Mouse (Mus musculus) hindbrain, embryonic 16.5 days (tissue): ENCODE data around the gene Igsf10. TPM values are rescaled to one million over a fixed set of nuclear protein-coding genes. Genes with fewer than 3 reads are reported as not detected.

Source experiments
- ATAC-seq: fragments of 200-750 bp; cut with Nextera tagmentation; 2 replicates; pipeline ENCODE4 v1.8.0; 2017; ENCODE audit warnings: moderate TSS enrichment, moderate library complexity
- H3K27ac ChIP-seq: fragments of 300-500 bp; sonication (generic); 2 replicates; pipeline ENCODE4 v1.5.1; 2014; ENCODE audit warnings: low read depth, mild to moderate bottlenecking, control low read depth, low read length, moderate library complexity
- H3K27me3 ChIP-seq: fragments of 300-500 bp; sonication (generic); replicated peaks from 2 replicates; pipeline ENCODE4 v1.6.1; 2014; ENCODE audit warnings: low read length; ENCODE audit not compliant: control insufficient read depth, insufficient read depth
- H3K36me3 ChIP-seq: fragments of 300-500 bp; sonication (generic); 2 replicates; pipeline ENCODE4 v1.6.1; 2014; ENCODE audit warnings: mild to moderate bottlenecking, low read length, moderate library complexity, mixed read lengths; ENCODE audit not compliant: control insufficient read depth, insufficient read depth
- H3K4me1 ChIP-seq: fragments of 300-500 bp; sonication (generic); 2 replicates; pipeline ENCODE4 v1.6.1; 2014; ENCODE audit warnings: low read depth, low read length; ENCODE audit not compliant: control insufficient read depth, insufficient read depth
- H3K4me2 ChIP-seq: fragments of 300-500 bp; sonication (generic); 2 replicates; pipeline ENCODE4 v1.6.1; 2014; ENCODE audit warnings: mild to moderate bottlenecking, low read length, control low read depth, moderate library complexity
- H3K4me3 ChIP-seq: fragments of 300-500 bp; sonication (generic); 2 replicates; pipeline ENCODE4 v1.5.1; 2014; ENCODE audit warnings: mild to moderate bottlenecking, low read length, control low read depth, moderate library complexity
- H3K9ac ChIP-seq: fragments of 300-500 bp; sonication (generic); 2 replicates; pipeline ENCODE4 v1.6.1; 2014; ENCODE audit warnings: low read depth, mild to moderate bottlenecking, control low read depth, low read length, moderate library complexity
- H3K9me3 ChIP-seq: fragments of 300-500 bp; sonication (generic); 2 replicates; pipeline ENCODE4 v1.6.1; 2014; ENCODE audit warnings: mild to moderate bottlenecking, low read length, moderate library complexity; ENCODE audit not compliant: control insufficient read depth
- WGBS: fragments of 180-500 bp; shearing (Covaris S2); extraction: QIAGEN DNeasy Blood & Tissue Kit; methylation state at CpG from one replicate; pipeline ENCODE4 v1.1.7; 2014; 5-methylcytosine and 5-hydroxymethylcytosine counted together
- polyA plus RNA-seq: library from polyadenylated mRNA; unstranded; fragments of >200 nt; fragmentation: Nextera tagmentation; extraction: Ambion mirVana; gene quantifications from 2 replicates; pipeline ENCODE4 v1.2.1, GENCODE M21; 2015

Gene Igsf10
- polyA plus RNA-seq, 1 experiment from 2014 or later = 2.8 TPM

DNA sequence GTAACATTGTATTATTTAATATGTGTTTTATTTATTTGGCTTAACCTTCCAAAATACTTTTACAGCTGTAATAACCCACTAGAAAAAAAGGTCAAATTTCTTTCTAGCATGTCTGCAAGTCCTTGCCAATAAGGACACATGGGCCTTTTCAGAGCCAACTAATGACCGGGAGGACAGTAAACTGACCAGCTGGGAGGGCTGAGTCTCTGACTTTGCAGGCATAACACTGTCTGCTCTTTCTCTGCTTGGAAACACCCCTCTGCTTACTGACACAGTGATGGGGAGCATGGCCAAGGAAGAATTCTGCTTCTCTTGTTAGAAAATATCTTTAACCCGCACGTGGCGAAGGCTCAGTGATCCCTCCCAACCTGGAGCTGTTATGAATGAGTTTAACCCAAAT lies 1.2 kb downstream of the Igsf10 start:
- H3K4me1 ChIP-seq = peaks cover 6% of the 10 kb centered on the region; the same call in 1 of the 2 replicates
- H3K36me3 ChIP-seq = no peaks in the 10 kb centered on the region
- no peak overlapping the region for H3K27ac ChIP-seq
- peak overlapping the region; percentile 66 for H3K4me3 ChIP-seq
- no peak overlapping the region; the same call in 1 of the 2 replicates for H3K9ac ChIP-seq
- H3K4me2 ChIP-seq = peak overlapping the region; percentile 80
- no peaks in the 10 kb centered on the region for H3K9me3 ChIP-seq
- peak; percentile 16; the same call in 1 of the 2 replicates for ATAC-seq
- WGBS = 52% methylated on average over 4 of the region's 4 CpGs
- H3K27me3 ChIP-seq = no peaks in the 10 kb centered on the region

DNA sequence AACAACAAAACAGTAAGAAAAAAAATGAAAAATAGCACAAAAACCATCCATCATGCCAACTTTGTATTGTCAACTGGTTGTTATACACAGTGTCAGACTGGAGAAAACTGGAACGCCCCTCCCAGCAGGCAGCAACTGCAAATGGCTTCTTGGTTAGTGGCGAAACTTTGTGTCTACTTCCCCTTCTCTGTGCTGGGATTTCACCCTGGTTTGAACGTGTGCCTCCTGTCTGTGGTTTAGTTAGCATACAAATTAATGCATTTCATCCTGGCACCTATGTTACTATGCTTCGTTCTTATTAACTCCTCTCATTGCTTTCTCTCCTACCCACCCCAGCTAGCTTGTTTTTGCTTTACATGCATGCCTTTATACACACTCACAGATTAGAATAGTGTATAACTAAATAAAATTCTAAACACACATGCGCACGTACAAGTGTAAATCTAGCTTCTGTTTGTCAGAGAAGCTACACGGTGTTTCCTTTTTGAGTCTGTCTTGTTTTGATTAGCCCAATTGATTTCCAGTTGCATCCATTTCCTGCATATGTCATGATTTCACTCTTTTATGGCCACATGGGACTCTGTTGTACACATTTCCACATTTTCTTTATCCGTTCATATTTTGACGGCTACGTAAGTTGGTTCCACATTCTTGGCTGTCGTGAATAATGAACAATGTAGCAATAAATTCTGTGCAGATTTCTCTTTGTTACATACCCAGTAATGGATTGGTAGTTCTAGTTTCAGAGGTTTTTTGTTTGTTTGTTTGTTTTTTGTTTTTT lies 2.4 kb downstream of the Igsf10 start:
- Histone ChIP-seq H3K27me3 (no peaks in the 10 kb centered on the region), H3K9ac (no peak overlapping the region), H3K36me3 (no peaks in the 10 kb centered on the region), H3K4me2 (no peak overlapping the region), H3K4me3 (no peak overlapping the region), H3K27ac (no peak overlapping the region), H3K4me1 (peaks cover 6% of the 10 kb centered on the region; the same call in 1 of the 2 replicates), H3K9me3 (no peaks in the 10 kb centered on the region)
- 74% methylated on average over 11 of the region's 11 CpGs for WGBS
- no peak for ATAC-seq

DNA sequence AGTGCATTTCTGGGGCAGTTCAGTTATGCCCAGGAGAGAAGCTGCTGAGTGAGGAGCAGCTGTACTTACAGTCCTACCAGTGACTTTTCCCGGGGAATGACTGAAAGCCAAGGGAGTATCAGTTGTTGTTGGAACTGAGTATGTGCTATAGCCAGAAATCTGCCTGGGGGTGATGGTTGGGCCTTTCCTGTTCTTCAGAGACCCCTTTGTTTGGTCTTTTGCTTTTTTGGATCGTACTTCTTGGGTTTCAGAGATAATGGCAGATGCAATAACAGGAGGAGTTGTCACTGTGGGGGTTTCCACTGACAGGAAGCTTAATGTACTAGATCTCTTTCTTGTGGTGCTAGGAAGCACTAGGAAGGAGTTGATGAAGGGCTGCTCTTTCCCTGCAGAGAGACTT lies 15.7 kb downstream of the Igsf10 start:
- no peaks in the 10 kb centered on the region for H3K9me3 ChIP-seq
- WGBS = 89% methylated on average over 2 of the region's 2 CpGs
- no peak overlapping the region for H3K9ac ChIP-seq
- H3K4me1 ChIP-seq = no peaks in the 10 kb centered on the region
- no peak overlapping the region for H3K4me3 ChIP-seq
- no peak for ATAC-seq
- no peaks in the 10 kb centered on the region for H3K27me3 ChIP-seq
- 0 out of 2 replicates have a peak, but pooled peaks cover 13% of the 10 kb centered on the region for H3K36me3 ChIP-seq
- no peak overlapping the region for H3K27ac ChIP-seq
- H3K4me2 ChIP-seq = no peak overlapping the region

DNA sequence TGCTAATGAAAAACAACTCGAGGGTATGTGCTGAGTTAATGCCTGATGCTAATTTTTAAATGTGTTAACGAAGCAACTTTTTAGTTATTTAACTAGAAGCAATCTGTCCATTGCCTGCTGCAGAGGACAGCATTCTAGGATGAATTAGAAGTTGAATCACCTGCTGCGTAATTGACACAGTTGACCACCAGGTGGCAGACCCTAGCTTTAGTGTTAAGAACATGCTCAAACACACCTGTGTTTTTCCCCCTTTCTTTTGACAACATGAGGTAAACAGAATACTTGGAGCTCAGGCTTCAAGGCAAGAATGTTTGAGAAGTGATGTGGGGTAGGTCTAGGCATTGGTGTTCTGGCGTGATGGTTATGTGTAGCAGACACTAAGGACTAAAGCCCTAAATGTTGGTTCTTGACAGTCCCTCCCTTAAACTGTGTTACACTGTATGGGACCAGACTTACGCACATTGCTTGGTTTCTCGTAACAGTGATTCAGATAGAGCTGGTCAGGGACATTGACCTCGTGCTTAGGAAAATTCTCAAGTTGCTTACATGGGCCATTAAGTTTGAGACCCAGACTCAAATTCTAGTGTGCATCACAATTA lies 22.8 kb downstream of the Igsf10 start:
- WGBS = 49% methylated on average over 7 of the region's 7 CpGs
- no peak overlapping the region for H3K27ac ChIP-seq

DNA sequence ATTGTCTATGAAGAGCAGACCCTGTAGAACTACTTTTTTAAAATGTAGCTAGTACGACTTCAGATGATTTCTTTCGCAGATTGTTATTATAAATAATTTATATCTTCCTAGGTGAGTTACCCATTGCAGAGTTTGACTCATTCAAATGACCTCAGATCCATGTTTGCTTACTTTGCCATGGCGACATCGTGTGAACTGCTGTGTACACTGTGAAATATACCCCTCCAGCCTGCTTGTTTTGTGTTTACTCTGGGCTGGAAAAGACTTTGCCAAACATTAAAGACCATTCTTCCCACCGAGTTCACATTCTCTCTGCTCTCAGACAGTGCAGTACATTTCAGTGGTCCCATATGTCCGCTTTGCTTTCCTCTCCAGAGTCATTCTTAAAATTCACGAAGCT lies 28.1 kb downstream of the Igsf10 start:
- Histone ChIP-seq H3K4me3 (no peak overlapping the region), H3K9ac (no peak overlapping the region), H3K4me2 (no peak overlapping the region), H3K4me1 (no peaks in the 10 kb centered on the region), H3K36me3 (no peaks in the 10 kb centered on the region), H3K27ac (no peak overlapping the region), H3K9me3 (no peaks in the 10 kb centered on the region), H3K27me3 (no peaks in the 10 kb centered on the region)
- WGBS = 76% methylated on average over 7 of the region's 7 CpGs
- no peak for ATAC-seq

More for the DNA sequence above, 22.8 kb downstream of the Igsf10 start:
- Histone ChIP-seq H3K4me2 (no peak overlapping the region), H3K27me3 (no peaks in the 10 kb centered on the region), H3K4me1 (no peaks in the 10 kb centered on the region), H3K9me3 (no peaks in the 10 kb centered on the region), H3K9ac (no peak overlapping the region), H3K36me3 (no peaks in the 10 kb centered on the region), H3K4me3 (no peak overlapping the region)
- peak; percentile 65; the same call in 1 of the 2 replicates for ATAC-seq

DNA sequence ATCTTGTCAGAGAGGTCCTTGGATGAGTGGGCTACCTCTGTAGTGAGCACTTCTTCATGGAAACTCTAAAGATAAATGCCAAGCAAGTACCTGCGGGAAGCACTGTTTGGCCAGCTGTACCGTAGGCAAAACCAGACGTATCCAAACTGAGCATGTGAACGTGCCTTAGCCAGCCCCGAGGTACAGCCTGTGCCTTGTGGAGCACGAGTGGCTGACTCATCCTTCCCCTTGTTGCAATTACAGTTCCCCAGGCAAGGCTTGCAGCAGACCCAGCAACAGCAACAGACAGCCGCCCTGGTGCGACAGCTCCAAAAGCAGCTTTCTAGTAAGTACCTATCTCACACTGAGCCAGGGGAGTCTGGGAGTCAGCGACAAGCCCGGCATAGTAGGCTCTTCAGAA lies 31.6 kb downstream of the Igsf10 start:
- H3K4me1 ChIP-seq = no peaks in the 10 kb centered on the region
- H3K27me3 ChIP-seq = no peaks in the 10 kb centered on the region
- 91% methylated on average over 10 of the region's 10 CpGs for WGBS
- no peaks in the 10 kb centered on the region for H3K36me3 ChIP-seq
- no peak for ATAC-seq
- no peak overlapping the region for H3K27ac ChIP-seq
- no peak overlapping the region for H3K4me2 ChIP-seq
- H3K4me3 ChIP-seq = no peak overlapping the region
- no peaks in the 10 kb centered on the region for H3K9me3 ChIP-seq
- H3K9ac ChIP-seq = no peak overlapping the region

DNA sequence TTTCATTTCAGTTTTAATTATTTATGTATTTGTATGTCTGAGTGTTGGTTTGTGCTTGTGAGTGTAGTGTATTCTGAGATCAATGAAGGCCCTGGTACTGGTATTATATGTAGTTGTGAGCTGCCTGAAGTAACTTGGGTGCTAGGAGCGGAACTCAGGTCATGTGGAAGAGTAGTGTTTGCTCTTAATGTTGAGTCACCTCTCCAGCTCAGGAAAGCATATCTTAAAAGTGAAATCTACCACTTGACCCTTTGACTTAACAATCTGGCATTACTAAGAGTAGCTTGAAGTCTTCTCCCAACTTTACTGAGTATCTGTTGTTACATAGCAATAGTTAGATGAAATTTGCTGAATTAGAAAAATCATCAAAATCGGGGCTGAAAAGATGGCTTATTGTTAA lies 38.7 kb downstream of the Igsf10 start:
- 100% methylated on average over 2 of the region's 2 CpGs for WGBS
- H3K4me1 ChIP-seq = no peaks in the 10 kb centered on the region
- no peaks in the 10 kb centered on the region for H3K9me3 ChIP-seq
- ATAC-seq = no peak
- H3K27me3 ChIP-seq = no peaks in the 10 kb centered on the region
- no peak overlapping the region for H3K4me3 ChIP-seq
- H3K4me2 ChIP-seq = no peak overlapping the region
- H3K27ac ChIP-seq = no peak overlapping the region
- no peak overlapping the region for H3K9ac ChIP-seq
- no peaks in the 10 kb centered on the region for H3K36me3 ChIP-seq

DNA sequence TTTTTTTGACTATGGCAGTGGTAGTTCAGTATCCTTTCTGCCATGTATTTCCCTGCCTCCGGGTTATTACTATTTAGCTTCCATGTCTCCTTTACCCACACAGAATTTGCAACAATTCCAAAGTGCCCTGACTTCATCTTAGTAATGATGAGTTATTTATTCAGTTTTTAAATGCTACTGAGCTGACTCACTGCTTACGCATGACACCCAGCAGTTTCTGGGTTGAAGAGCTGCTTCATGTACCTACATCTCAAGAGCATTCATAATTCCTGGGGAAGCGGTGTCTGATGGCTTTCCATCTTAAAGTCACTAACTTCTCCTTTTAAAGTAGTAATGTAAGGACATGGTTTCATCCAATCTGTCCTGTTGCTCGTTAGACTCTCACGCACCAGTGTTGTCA lies 39.2 kb downstream of the Igsf10 start:
- no peaks in the 10 kb centered on the region for H3K9me3 ChIP-seq
- H3K9ac ChIP-seq = no peak overlapping the region
- no peak overlapping the region for H3K27ac ChIP-seq
- no peaks in the 10 kb centered on the region for H3K27me3 ChIP-seq
- no peaks in the 10 kb centered on the region for H3K36me3 ChIP-seq
- H3K4me2 ChIP-seq = no peak overlapping the region
- H3K4me1 ChIP-seq = no peaks in the 10 kb centered on the region
- no peak overlapping the region for H3K4me3 ChIP-seq
- WGBS = 96% methylated on average over 5 of the region's 5 CpGs
- ATAC-seq = no peak

DNA sequence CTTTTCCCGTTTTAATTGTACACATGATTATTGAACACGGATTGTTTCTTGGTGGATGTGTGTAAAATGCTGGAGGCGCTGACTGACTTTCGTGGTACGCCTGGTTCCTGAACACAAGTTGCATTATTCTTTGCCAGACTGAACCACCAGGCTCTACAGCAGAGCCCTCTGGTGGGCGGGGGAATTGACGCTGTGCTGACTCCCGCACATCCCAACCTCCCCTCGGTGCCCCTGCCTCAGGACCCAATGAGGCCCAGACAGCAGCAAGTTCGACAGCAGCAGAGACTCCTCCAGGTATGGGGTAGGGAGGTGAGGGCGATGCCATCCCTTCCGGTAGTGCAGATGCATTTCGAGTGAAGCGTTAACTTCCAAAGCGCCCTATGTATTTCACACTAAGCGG lies 46.5 kb downstream of the Igsf10 start:
- H3K4me1 ChIP-seq = no peaks in the 10 kb centered on the region
- H3K36me3 ChIP-seq = no peaks in the 10 kb centered on the region
- no peak overlapping the region for H3K27ac ChIP-seq
- H3K4me2 ChIP-seq = no peak overlapping the region
- H3K9me3 ChIP-seq = no peaks in the 10 kb centered on the region
- no peak for ATAC-seq
- no peaks in the 10 kb centered on the region for H3K27me3 ChIP-seq
- H3K9ac ChIP-seq = no peak overlapping the region
- WGBS = 87% methylated on average over 16 of the region's 16 CpGs
- no peak overlapping the region for H3K4me3 ChIP-seq
